Mouse (Mus musculus): Measurements from ENCODE around the gene Gfra1. TPM values are rescaled to one million over a fixed set of nuclear protein-coding genes. Genes with fewer than 3 reads are reported as not detected.

Gene Gfra1
- total RNA-seq, 2 experiments from 2014 or later = 0.76 to 1.5 TPM

Other genes starting within 250 kb of the Gfra1 start
- not detected for gene Ccdc172, start 56.1 kb upstream of the Gfra1 start, total RNA-seq (2021)
- gene Pnlip, start 196.6 kb upstream of the Gfra1 start, total RNA-seq (2021) = under 1 TPM in 1 of 2 experiments, not detected in 1; 0.20 TPM